Mouse (Mus musculus) testis, adult 2 months (tissue): ENCODE results near the gene Cdip1.

Experiments used
- CTCF ChIP-seq: fragments of 200-500 bp; IDR thresholded peaks from 2 replicates; pipeline ENCODE4 v1.5.1; 2012; ENCODE audit warnings: low read depth, mild to moderate bottlenecking, inconsistent platforms, low read length, moderate library complexity; ENCODE audit not compliant: control insufficient read depth, insufficient read depth, insufficient replicate concordance
- POLR2A ChIP-seq: fragments of 200-500 bp; IDR thresholded peaks from 2 replicates; pipeline ENCODE4 v1.6.1; 2012; ENCODE audit warnings: low read depth, mild to moderate bottlenecking, inconsistent platforms, low read length, moderate library complexity; ENCODE audit not compliant: control insufficient read depth

- no peak for TF ChIP-seq POLR2A
- no peak for TF ChIP-seq CTCF
These were observed 24.2 kb downstream of the Cdip1 start for GRCm38 (mm10) chr16:4765852-4766251.
